Mouse (Mus musculus): Measurements from ENCODE around the gene Csrnp1. TPM values are rescaled to one million over a fixed set of nuclear protein-coding genes. Genes with fewer than 3 reads are reported as not detected.

Csrnp1 gene
- polyA plus RNA-seq, 1 experiment: 19.5 TPM

DNA sequence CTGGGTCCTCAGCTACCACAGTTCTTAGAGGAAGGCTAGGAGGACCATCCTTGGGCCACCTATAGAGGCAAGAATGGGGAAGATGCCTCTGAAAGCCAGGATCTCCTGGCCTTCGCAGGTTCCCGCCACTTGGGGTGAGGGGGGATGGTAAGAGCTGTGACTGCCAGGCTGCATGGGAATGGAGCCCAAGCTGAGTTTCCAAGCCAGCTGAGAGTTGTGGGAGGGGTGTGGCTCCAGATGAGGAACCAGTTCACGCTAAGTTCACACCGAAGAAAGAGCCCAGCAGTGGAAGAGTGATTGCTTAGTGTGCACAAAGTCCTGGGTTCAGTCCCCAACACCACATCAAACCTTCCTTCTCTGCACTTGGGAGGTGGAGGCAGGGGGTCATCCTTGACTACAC, 22.2 kb downstream of the Csrnp1 start:
- 42% methylated on average over 4 of the region's 4 CpGs for WGBS
- H3K4me1 ChIP-seq (ENCODE audit: control insufficient read depth, insufficient read depth, low read length): no peaks in the 10 kb centered on the region
- no peak for TF ChIP-seq CTCF (IDR thresholded peaks at IDR 0.05; ENCODE audit: control insufficient read depth, insufficient read depth, low read length)
- no peak for TF ChIP-seq POLR2A (IDR thresholded peaks at IDR 0.05; ENCODE audit: borderline replicate concordance, control insufficient read depth, low read depth, low read length)
- no peak overlapping the region for H3K4me3 ChIP-seq (replicated peaks; ENCODE audit: control insufficient read depth, low read depth, low read length)
- H3K27ac ChIP-seq (ENCODE audit: control insufficient read depth, insufficient read depth, low read depth, low read length, poor library complexity): no peak overlapping the region

DNA sequence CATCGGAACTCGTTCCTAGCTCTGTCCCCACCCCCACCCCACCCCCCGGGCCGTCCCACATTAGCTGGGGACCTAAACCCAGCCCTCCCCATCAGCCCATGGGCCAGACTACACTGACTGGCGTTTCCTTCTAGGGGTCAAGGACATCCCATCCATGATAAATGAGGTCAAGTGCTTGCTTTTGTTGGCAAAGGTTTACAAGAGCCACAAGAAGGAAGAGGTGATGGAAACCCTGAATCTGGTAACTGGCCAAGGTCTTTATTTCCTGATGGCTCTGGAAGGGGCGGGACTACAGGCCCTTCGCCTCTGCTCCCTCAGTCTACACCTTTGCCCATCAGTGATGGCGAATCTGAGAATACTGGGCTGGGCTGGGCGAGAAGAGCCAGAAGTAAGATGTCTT, 25.6 kb downstream of the Csrnp1 start:
- Histone ChIP-seq H3K4me1 (ENCODE audit: control insufficient read depth, insufficient read depth, low read length) (no peaks in the 10 kb centered on the region), H3K27ac (ENCODE audit: control insufficient read depth, insufficient read depth, low read depth, low read length, poor library complexity) (no peak overlapping the region), H3K4me3 (replicated peaks; ENCODE audit: control insufficient read depth, low read depth, low read length) (no peak overlapping the region)
- WGBS: 78% methylated on average over 9 of the region's 9 CpGs
- TF ChIP-seq POLR2A (IDR thresholded peaks at IDR 0.05; ENCODE audit: borderline replicate concordance, control insufficient read depth, low read depth, low read length) (no peak), CTCF (IDR thresholded peaks at IDR 0.05; ENCODE audit: control insufficient read depth, insufficient read depth, low read length) (no peak)

DNA sequence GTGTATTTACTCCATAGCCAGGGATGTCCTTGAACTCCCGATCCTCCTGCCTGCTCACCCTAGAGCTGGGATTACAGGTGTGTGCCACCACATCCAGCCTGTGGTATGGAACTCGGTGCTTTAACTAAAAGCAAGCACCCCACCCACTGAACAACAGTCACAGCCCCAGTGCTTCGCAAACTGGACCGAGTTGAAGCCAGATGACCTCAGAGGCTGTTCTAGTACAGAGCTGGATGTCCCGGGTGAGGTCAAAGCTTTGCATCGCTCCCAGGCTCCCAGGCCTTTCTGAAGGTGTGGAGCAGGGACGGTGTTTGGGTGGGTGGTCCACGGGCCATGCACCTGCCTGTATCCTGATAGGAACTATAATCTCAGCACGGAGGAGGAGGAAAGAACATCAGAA, 33.1 kb downstream of the Csrnp1 start:
- Histone ChIP-seq H3K4me3 (replicated peaks; ENCODE audit: control insufficient read depth, low read depth, low read length) (no peak overlapping the region), H3K27ac (ENCODE audit: control insufficient read depth, insufficient read depth, low read depth, low read length, poor library complexity) (no peak overlapping the region), H3K4me1 (ENCODE audit: control insufficient read depth, insufficient read depth, low read length) (no peaks in the 10 kb centered on the region)
- TF ChIP-seq CTCF (IDR thresholded peaks at IDR 0.05; ENCODE audit: control insufficient read depth, insufficient read depth, low read length) (no peak), POLR2A (IDR thresholded peaks at IDR 0.05; ENCODE audit: borderline replicate concordance, control insufficient read depth, low read depth, low read length) (no peak)
- 83% methylated on average over 9 of the region's 9 CpGs for WGBS

DNA sequence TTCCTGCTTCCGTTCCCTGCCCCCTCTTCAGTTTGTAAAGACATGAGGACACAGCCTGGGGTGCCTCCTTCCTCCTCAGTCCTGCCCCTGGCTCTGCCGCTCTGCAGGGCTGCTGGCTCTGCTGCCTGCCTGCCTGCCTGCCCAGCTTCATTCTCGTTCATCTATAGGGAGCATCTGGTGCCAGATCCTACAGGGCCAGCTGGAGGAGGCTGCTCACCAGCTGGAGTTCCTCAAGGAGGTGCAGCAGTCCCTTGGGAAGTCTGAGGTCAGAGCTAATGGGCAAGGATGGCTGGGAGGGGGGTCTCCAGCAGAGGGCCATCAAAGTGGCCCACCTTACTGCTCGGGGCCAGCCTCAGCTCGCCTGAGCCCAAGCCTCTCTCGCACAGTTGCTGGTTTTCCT, 34.0 kb downstream of the Csrnp1 start:
- no peak overlapping the region for H3K27ac ChIP-seq (ENCODE audit: control insufficient read depth, insufficient read depth, low read depth, low read length, poor library complexity)
- WGBS: 81% methylated on average over 6 of the region's 6 CpGs
- no peaks in the 10 kb centered on the region for H3K4me1 ChIP-seq (ENCODE audit: control insufficient read depth, insufficient read depth, low read length)
- H3K4me3 ChIP-seq (replicated peaks; ENCODE audit: control insufficient read depth, low read depth, low read length): no peak overlapping the region
- no peak for TF ChIP-seq CTCF (IDR thresholded peaks at IDR 0.05; ENCODE audit: control insufficient read depth, insufficient read depth, low read length)
- TF ChIP-seq POLR2A (IDR thresholded peaks at IDR 0.05; ENCODE audit: borderline replicate concordance, control insufficient read depth, low read depth, low read length): no peak

DNA sequence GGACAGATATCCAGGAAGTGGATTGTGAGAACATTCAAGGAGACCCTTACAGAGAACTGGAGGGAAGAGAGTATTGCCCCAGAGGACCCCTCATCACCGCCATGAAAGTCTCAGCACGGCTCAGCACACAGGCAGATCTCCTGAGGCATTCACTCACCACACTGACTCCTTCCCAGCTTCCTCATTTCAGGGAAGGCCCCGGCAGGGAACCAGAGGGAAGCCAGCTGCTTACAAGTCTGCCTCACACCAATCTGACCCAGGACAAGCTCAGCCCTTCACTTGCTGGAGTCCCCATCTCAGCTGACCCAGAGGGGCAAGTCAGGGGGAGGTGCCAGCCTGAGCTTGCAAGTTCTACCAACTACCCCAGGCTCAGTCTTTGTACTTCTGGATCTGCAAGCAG, 35.7 kb downstream of the Csrnp1 start:
- Histone ChIP-seq H3K4me1 (ENCODE audit: control insufficient read depth, insufficient read depth, low read length) (no peaks in the 10 kb centered on the region), H3K27ac (ENCODE audit: control insufficient read depth, insufficient read depth, low read depth, low read length, poor library complexity) (peak overlapping the region; percentile 29; the same call in 1 of the 2 replicates), H3K4me3 (replicated peaks; ENCODE audit: control insufficient read depth, low read depth, low read length) (no peak overlapping the region)
- WGBS: 5% methylated on average over 3 of the region's 3 CpGs
- no peak for TF ChIP-seq CTCF (IDR thresholded peaks at IDR 0.05; ENCODE audit: control insufficient read depth, insufficient read depth, low read length)
- TF ChIP-seq POLR2A (IDR thresholded peaks at IDR 0.05; ENCODE audit: borderline replicate concordance, control insufficient read depth, low read depth, low read length): no peak

DNA sequence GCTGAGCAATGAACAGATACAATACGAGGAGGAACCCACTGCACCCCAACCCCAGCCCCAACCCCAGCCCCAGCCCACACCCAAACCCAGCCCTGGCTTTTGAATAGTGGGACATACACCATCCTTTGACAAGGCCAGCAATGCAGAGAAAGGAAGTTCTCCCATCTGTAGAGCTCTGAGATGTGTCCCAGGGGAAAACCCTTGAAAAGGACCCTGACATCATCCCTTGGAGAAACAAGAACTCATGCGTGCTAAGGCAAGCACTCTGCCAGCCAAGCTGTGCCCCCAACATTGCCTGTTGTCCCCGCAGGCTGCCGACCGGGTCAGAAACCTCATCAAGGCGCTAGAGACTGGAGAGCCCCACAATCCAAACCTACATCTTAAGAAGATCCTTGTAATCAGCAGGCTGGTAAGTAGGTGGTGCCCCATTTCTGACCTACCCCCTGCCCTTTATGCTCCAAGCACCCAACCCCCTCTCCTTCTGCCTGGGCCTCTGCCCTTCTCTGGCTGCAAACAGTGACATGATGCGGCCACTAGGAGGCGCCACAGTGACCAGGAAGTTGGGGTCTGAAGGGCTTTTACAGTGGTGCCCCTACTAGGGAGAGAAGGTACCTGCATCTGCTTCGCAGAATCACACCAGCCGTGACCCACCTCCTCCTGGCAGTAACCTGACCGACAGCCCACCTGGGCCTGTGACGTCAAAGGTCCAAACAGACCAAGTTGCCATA, 39.1 kb downstream of the Csrnp1 start:
- TF ChIP-seq POLR2A (IDR thresholded peaks at IDR 0.05; ENCODE audit: borderline replicate concordance, control insufficient read depth, low read depth, low read length) (no peak), CTCF (IDR thresholded peaks at IDR 0.05; ENCODE audit: control insufficient read depth, insufficient read depth, low read length) (peak; percentile 70)
- Histone ChIP-seq H3K4me3 (replicated peaks; ENCODE audit: control insufficient read depth, low read depth, low read length) (no peak overlapping the region), H3K4me1 (ENCODE audit: control insufficient read depth, insufficient read depth, low read length) (no peaks in the 10 kb centered on the region; the same call in 1 of the 2 replicates), H3K27ac (ENCODE audit: control insufficient read depth, insufficient read depth, low read depth, low read length, poor library complexity) (no peak overlapping the region)
- 79% methylated on average over 12 of the region's 12 CpGs for WGBS

DNA sequence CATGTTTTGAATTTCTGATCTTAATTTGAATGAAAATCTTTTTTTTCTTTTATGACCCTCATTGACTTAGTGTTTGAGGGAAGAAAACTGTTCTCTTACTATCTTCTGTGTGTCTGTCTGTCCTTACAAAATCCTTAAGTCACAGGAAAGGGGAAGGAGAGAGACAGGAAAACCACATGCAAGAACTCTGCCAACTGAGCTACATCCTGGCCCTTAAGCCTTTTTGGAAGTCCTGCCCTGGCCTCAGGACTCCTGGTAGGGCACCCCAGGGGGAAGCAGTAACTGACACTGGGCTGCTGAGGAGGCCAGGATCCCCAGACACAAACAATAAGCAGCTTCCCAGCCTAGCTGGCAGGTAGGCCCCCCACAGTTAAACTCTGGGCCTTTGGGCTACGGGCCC, 41.1 kb downstream of the Csrnp1 start:
- TF ChIP-seq POLR2A (IDR thresholded peaks at IDR 0.05; ENCODE audit: borderline replicate concordance, control insufficient read depth, low read depth, low read length) (no peak), CTCF (IDR thresholded peaks at IDR 0.05; ENCODE audit: control insufficient read depth, insufficient read depth, low read length) (no peak)
- Histone ChIP-seq H3K4me3 (replicated peaks; ENCODE audit: control insufficient read depth, low read depth, low read length) (no peak overlapping the region), H3K4me1 (ENCODE audit: control insufficient read depth, insufficient read depth, low read length) (no peaks in the 10 kb centered on the region; the same call in 1 of the 2 replicates), H3K27ac (ENCODE audit: control insufficient read depth, insufficient read depth, low read depth, low read length, poor library complexity) (peak overlapping the region; percentile 13)
- 20% methylated on average over 1 of the region's 1 CpGs for WGBS

DNA sequence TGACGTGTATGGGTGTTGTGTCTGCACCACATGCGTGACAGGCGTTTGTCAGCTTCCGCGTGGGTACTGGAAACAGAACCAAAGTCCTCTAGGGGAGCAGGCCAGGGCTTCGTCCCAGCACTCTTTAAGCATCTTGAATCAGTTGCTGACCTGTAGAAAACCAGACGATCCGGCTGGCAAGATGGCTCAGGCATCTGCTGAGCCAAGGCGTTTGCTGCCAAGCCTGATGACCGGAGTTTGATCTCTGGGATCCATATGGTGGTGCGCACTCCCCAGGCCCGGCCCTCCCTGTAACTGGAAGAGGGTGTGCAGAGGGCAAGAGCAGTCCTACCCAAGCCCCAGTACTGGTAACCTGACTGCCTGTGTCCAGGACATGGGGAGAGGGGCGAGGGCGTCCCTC, 42.6 kb downstream of the Csrnp1 start:
- WGBS: 85% methylated on average over 14 of the region's 14 CpGs

More for the DNA sequence above, 42.6 kb downstream of the Csrnp1 start:
- Histone ChIP-seq H3K4me1 (ENCODE audit: control insufficient read depth, insufficient read depth, low read length) (peaks cover 4% of the 10 kb centered on the region), H3K4me3 (replicated peaks; ENCODE audit: control insufficient read depth, low read depth, low read length) (no peak overlapping the region), H3K27ac (ENCODE audit: control insufficient read depth, insufficient read depth, low read depth, low read length, poor library complexity) (no peak overlapping the region)
- no peak for TF ChIP-seq CTCF (IDR thresholded peaks at IDR 0.05; ENCODE audit: control insufficient read depth, insufficient read depth, low read length)
- no peak for TF ChIP-seq POLR2A (IDR thresholded peaks at IDR 0.05; ENCODE audit: borderline replicate concordance, control insufficient read depth, low read depth, low read length)

Measured in bone marrow, adult 2 months (tissue).